Mouse (Mus musculus) neural tube, embryonic 13.5 days (tissue): ENCODE measurements around the gene Uso1. TPM values are rescaled to one million over a fixed set of nuclear protein-coding genes. Genes with fewer than 3 reads are reported as not detected.
A peak's percentile ranks its signal among the peaks of the same experiment; 100 is the strongest.
"Not testable (repeated sequence)": the region's sequence is repeated elsewhere in the genome, so short reads cannot be mapped to it uniquely, and the experiment has no call there.

Experiments
- ATAC-seq: fragments of 200-750 bp; cut with Nextera tagmentation; 2 replicates; pipeline ENCODE4 v1.8.0; 2017; ENCODE audit warnings: low read depth, mild to moderate bottlenecking, moderate TSS enrichment, moderate library complexity
- H3K27ac ChIP-seq: fragments of 300-500 bp; sonication (generic); replicated peaks from 2 replicates; pipeline ENCODE4 v1.5.1; 2015; ENCODE audit warnings: moderate library complexity, mild to moderate bottlenecking, inconsistent platforms
- H3K27me3 ChIP-seq: fragments of 300-500 bp; sonication (generic); 2 replicates; pipeline ENCODE4 v1.6.1; 2015; ENCODE audit warnings: mild to moderate bottlenecking, inconsistent platforms
- H3K36me3 ChIP-seq: fragments of 300-500 bp; sonication (generic); 2 replicates; pipeline ENCODE4 v1.6.1; 2015; ENCODE audit warnings: mild to moderate bottlenecking, inconsistent platforms
- H3K4me1 ChIP-seq: fragments of 300-500 bp; sonication (generic); replicated peaks from 2 replicates; pipeline ENCODE4 v1.6.1; 2015; ENCODE audit warnings: inconsistent platforms
- H3K4me2 ChIP-seq: fragments of 300-500 bp; sonication (generic); 2 replicates; pipeline ENCODE4 v1.6.1; 2015; ENCODE audit warnings: inconsistent platforms, mild to moderate bottlenecking, moderate library complexity
- H3K4me3 ChIP-seq: fragments of 300-500 bp; sonication (generic); 2 replicates; pipeline ENCODE4 v1.5.1; 2015; ENCODE audit warnings: mild to moderate bottlenecking, inconsistent platforms
- H3K9ac ChIP-seq: fragments of 300-500 bp; sonication (generic); 2 replicates; pipeline ENCODE4 v1.6.1; 2015; ENCODE audit warnings: moderate library complexity, mild to moderate bottlenecking, inconsistent platforms
- H3K9me3 ChIP-seq: fragments of 300-500 bp; sonication (generic); 2 replicates; pipeline ENCODE4 v1.6.1; 2016; ENCODE audit warnings: inconsistent platforms
- WGBS: fragments of 180-500 bp; shearing (Covaris S2); methylation state at CpG from one replicate; pipeline ENCODE4 v1.1.7; 2015; 5-methylcytosine and 5-hydroxymethylcytosine counted together
- polyA plus RNA-seq: library from polyadenylated mRNA; unstranded; fragments of >200 nt; fragmentation: Nextera tagmentation; extraction: Ambion mirVana; gene quantifications from 2 replicates; pipeline ENCODE4 v1.2.1, GENCODE M21; 2015

Uso1 gene
- polyA plus RNA-seq, 1 experiment from 2014 or later, result 45.7 TPM

DNA sequence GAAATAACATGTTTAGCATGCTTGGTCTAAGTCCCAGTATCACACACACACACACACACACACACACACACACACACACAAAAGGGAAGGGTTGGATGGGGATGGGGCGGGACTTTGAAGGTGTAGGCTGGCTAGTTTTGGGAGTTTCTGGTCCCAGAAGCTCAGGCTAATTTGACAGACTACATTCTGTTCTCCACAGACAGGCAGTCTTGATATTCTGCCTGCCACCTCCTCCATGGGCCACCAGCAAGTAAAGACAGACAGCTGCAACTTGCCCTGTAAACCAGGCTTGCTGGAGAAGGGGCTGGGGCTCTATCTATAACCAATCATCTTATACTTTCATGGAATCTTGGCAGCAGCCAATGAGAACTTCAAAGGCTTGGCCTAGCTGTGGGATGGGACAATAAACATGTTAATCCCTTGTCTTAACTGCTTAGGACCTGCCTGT lies 8.4 kb upstream of the Uso1 start:
- Histone ChIP-seq H3K27me3 (no peaks in the 10 kb centered on the region), H3K9ac (no peak overlapping the region), H3K4me3 (no peak overlapping the region), H3K36me3 (peaks cover 48% of the 10 kb centered on the region), H3K9me3 (peaks cover 3% of the 10 kb centered on the region; the same call in 1 of the 2 replicates), H3K27ac (no peak overlapping the region), H3K4me2 (no peak overlapping the region), H3K4me1 (peaks cover 7% of the 10 kb centered on the region; the same call in 1 of the 2 replicates)
- no peak for ATAC-seq
- 89% methylated on average over 1 of the region's 1 CpGs for WGBS

DNA sequence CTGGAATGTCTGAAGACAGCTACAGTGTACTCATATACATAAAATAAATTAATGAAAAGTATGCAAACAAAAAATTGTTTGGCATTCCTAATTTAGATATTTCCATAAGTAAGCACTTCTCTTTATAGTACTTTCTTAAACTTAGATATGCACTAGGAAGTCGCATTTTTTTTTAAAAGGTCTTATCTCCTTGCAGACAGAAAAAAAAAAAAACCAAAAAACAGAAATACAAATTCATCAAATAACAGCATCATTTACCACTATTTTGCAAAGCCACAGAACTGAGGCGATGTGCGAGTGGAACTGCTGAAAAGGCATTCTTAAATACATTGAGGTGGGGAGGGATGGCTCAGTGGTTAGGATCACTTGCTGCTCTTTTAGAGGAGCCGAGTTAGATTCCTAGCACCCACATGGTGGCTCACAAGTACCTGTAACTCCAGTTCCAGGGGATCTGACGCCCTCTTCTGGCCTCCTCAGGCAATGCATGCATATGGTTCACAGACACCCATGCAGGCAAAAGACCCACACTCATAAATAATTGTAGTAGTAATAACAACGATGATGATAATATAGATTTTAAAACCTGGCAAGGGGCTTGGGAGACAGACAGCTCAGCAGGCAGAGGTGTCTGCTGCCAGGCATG lies 7.6 kb upstream of the Uso1 start:
- H3K36me3 ChIP-seq, result peaks cover 42% of the 10 kb centered on the region
- H3K4me2 ChIP-seq, result no peak overlapping the region
- no peak overlapping the region for H3K9ac ChIP-seq
- no peak for ATAC-seq
- H3K27me3 ChIP-seq, result no peaks in the 10 kb centered on the region
- peaks cover 3% of the 10 kb centered on the region; the same call in 1 of the 2 replicates for H3K9me3 ChIP-seq
- 90% methylated on average over 6 of the region's 6 CpGs for WGBS
- no peak overlapping the region for H3K27ac ChIP-seq
- no peak overlapping the region for H3K4me3 ChIP-seq
- H3K4me1 ChIP-seq, result peaks cover 7% of the 10 kb centered on the region; the same call in 1 of the 2 replicates

DNA sequence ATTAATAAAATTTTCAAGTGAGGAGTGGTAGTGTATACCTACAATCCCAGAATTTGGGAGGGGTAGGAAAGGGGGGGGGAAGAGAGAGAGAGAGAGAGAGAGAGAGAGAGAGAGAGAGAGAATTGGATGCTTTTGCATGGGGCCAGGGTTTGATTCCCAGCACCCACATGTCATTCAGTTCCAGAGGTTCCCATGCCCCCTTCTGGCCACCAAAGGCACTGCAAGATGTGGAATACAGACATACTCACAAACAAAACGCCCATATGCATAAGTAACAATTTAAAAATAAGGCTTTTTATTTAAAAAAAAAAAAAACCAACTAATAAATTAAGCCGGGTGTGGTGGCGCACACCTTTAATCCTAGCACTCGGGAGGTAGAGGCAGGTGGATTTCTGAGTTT lies 5.6 kb upstream of the Uso1 start:
- 94% methylated on average over 4 of the region's 4 CpGs for WGBS
- Histone ChIP-seq H3K4me2 (no peak overlapping the region), H3K9me3 (peaks cover 3% of the 10 kb centered on the region; the same call in 1 of the 2 replicates), H3K9ac (no peak overlapping the region), H3K4me1 (peaks cover 23% of the 10 kb centered on the region), H3K27me3 (no peaks in the 10 kb centered on the region), H3K27ac (no peak overlapping the region), H3K36me3 (peaks cover 30% of the 10 kb centered on the region), H3K4me3 (no peak overlapping the region)
- no peak for ATAC-seq

GRCm38 (mm10) chr5:92133006-92133405 lies 4.7 kb upstream of the Uso1 start:
- peaks cover 30% of the 10 kb centered on the region for H3K36me3 ChIP-seq
- WGBS, result 71% methylated on average over 4 of the region's 4 CpGs
- not testable (repeated sequence) for ATAC-seq, H3K27me3 ChIP-seq, H3K4me3 ChIP-seq, H3K27ac ChIP-seq, H3K9me3 ChIP-seq, H3K4me2 ChIP-seq, H3K9ac ChIP-seq
- H3K4me1 ChIP-seq, result peaks cover 16% of the 10 kb centered on the region

GRCm38 (mm10) chr5:92134934-92135333 lies 2.8 kb upstream of the Uso1 start:
- peaks cover 30% of the 10 kb centered on the region for H3K36me3 ChIP-seq
- H3K27me3 ChIP-seq, result no peaks in the 10 kb centered on the region
- H3K9ac ChIP-seq, result no peak overlapping the region
- no peak overlapping the region for H3K4me3 ChIP-seq
- ATAC-seq, result no peak
- H3K9me3 ChIP-seq, result peaks cover 3% of the 10 kb centered on the region; the same call in 1 of the 2 replicates
- no peak overlapping the region for H3K27ac ChIP-seq
- 88% methylated on average over 3 of the region's 3 CpGs for WGBS
- H3K4me2 ChIP-seq, result no peak overlapping the region; the same call in 1 of the 2 replicates
- H3K4me1 ChIP-seq, result peaks cover 33% of the 10 kb centered on the region

DNA sequence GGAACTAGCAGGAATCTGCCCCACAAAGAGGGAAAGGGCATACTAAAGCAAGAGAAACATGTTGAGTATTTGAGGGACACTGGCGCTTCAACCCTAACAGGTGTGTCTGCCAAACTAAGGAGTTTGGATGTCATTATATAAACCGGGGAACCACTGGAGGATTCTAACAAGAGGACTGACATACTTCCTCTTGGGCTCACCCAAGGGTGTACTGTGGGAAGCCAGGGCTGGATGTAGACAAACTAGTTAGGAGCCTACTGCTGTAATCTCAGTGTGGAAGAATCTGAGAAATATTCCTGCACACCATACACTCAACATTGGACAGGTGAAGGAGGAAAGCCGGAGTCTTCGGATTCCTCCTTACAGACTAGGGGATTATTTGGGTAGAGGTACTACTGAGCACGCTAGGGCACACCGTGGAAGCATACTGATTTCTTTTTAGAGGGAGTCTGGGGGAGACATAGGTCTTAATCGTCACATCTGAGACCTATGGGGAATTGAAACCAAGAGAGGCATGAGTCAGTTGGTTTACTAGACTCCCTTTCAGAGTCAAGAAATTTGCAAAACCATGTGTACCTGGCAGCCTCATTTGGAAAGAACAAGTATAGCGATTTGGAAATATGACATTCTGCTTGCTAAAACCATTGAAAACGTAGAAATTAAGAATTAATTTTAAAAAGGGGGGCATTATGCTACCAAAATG lies 1.1 kb upstream of the Uso1 start:
- peak overlapping the region; percentile 67 for H3K4me2 ChIP-seq
- peaks cover 16% of the 10 kb centered on the region for H3K36me3 ChIP-seq
- H3K27ac ChIP-seq, result no peak overlapping the region; the same call in 1 of the 2 replicates
- ATAC-seq, result no peak
- peaks cover 3% of the 10 kb centered on the region; the same call in 1 of the 2 replicates for H3K9me3 ChIP-seq
- peak overlapping the region; percentile 90 for H3K4me3 ChIP-seq
- H3K9ac ChIP-seq, result peak overlapping the region; percentile 74
- 66% methylated on average over 9 of the region's 9 CpGs for WGBS
- H3K27me3 ChIP-seq, result no peaks in the 10 kb centered on the region
- peaks cover 34% of the 10 kb centered on the region for H3K4me1 ChIP-seq

DNA sequence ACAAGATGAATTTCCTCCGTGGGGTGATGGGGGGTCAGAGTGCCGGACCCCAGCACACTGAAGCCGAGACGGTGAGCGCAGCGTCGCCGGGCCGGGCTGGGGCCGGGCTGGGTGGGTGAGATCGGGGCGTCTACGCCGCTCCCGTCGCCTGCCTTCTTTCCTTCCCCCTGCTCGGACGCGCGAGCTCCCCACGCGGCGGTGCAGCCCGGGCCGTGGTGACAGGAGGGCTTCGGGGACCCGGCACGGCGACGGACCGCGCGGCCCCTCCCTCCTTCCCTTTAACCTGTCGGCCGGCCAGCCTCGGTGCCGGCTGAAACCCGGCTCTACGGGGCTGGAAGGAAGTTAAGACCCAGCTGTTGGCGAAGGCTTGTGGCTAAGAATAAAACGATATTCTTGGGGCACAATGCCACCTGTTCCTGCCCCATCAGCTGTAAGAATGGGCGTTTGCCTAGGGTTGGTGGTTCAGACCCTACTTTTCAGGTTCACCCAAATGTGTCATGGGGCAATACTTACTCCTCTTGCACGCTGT lies 419 bp downstream of the Uso1 start:
- ATAC-seq, result peak; percentile 82
- WGBS, result under 1% methylated on average over 24 of the region's 43 CpGs
- H3K27ac ChIP-seq, result peak overlapping the region; percentile 90

DNA sequence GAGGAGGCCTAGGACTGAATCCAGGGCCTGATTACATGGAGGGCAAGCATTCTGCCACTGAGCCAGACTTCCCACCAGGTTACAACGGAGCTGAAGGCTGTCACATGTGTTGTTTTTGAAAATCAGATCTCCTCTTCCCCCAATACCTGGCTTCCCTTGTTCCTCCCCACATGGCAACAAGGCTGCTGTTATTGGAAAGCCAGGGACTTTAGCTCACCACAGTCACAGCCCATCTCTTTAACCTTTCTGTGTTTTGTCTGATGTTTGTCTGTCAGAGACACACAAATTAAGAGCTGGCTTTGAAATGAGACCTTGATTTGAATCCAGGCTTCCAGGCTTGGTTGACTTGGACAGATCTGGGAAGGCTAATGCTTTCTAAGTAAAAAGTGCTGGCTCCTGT lies 1.5 kb downstream of the Uso1 start:
- Histone ChIP-seq H3K27ac (no peak overlapping the region), H3K36me3 (no peaks in the 10 kb centered on the region), H3K27me3 (no peaks in the 10 kb centered on the region), H3K4me3 (peak overlapping the region; percentile 90), H3K9me3 (no peaks in the 10 kb centered on the region), H3K4me2 (peak overlapping the region; percentile 74), H3K9ac (peak overlapping the region; percentile 93), H3K4me1 (peaks cover 34% of the 10 kb centered on the region)
- 50% methylated on average over 1 of the region's 1 CpGs for WGBS
- no peak for ATAC-seq

More for the DNA sequence above, 419 bp downstream of the Uso1 start:
- no peaks in the 10 kb centered on the region for H3K9me3 ChIP-seq
- H3K4me3 ChIP-seq, result peak overlapping the region; percentile 90
- H3K4me2 ChIP-seq, result peak overlapping the region; percentile 74
- no peaks in the 10 kb centered on the region for H3K27me3 ChIP-seq
- H3K36me3 ChIP-seq, result peaks cover 3% of the 10 kb centered on the region; the same call in 1 of the 2 replicates
- peaks cover 34% of the 10 kb centered on the region for H3K4me1 ChIP-seq
- H3K9ac ChIP-seq, result peak overlapping the region; percentile 93

GRCm38 (mm10) chr5:92141696-92142095 lies 4.0 kb downstream of the Uso1 start:
- no peak for ATAC-seq
- H3K27me3 ChIP-seq, result no peaks in the 10 kb centered on the region
- H3K27ac ChIP-seq, result no peak overlapping the region
- peaks cover 26% of the 10 kb centered on the region for H3K4me1 ChIP-seq
- H3K4me2 ChIP-seq, result no peak overlapping the region
- no peaks in the 10 kb centered on the region for H3K9me3 ChIP-seq
- WGBS, result 81% methylated on average over 5 of the region's 5 CpGs
- no peak overlapping the region for H3K9ac ChIP-seq
- H3K36me3 ChIP-seq, result no peaks in the 10 kb centered on the region; the same call in 1 of the 2 replicates
- no peak overlapping the region for H3K4me3 ChIP-seq

DNA sequence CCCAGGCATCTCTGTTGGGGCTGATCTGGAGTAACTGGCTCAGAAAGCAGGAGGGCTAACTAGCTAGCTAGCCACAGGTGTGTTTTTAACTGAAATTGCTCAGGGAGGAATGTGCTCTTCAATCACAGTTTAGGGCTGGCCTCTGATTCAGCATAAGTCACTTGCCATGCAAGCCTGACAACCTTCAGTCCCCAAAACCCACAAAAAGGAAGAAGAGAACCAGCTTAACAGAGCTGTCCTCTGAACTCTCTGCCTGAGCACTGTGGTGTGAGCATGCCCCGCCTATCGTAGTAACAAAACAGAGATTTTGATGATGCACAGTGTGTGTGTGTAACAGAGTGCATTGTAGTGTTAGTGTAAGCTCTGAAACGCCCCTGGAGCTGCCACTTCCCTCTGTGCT lies 4.7 kb downstream of the Uso1 start:
- Histone ChIP-seq H3K4me2 (no peak overlapping the region), H3K4me3 (no peak overlapping the region), H3K27ac (no peak overlapping the region; the same call in 1 of the 2 replicates), H3K9ac (no peak overlapping the region), H3K36me3 (no peaks in the 10 kb centered on the region; the same call in 1 of the 2 replicates), H3K27me3 (no peaks in the 10 kb centered on the region), H3K4me1 (peaks cover 24% of the 10 kb centered on the region), H3K9me3 (no peaks in the 10 kb centered on the region)
- no peak for ATAC-seq
- WGBS, result 93% methylated on average over 3 of the region's 3 CpGs

DNA sequence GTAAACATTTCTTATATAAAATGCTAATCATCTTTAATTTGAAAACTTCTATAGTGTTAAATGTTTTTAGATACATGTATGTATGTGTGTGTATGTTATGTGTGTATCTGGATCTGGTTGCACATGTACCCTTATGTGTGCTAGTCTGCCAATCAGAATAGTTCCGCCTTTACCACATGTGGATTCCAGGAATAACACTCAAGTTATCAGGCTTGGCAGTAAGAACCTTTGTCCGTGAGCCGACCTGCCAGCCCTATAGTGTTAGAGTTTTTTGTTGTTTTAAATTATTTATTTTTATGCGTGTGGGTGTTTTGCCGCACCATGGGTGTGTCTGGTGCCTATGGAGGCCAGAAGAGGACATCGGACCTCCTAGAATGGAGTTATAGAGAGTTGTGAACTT lies 5.9 kb downstream of the Uso1 start:
- WGBS, result 93% methylated on average over 6 of the region's 6 CpGs
- H3K4me3 ChIP-seq, result no peak overlapping the region

More for the DNA sequence above, 5.9 kb downstream of the Uso1 start:
- ATAC-seq, result no peak
- Histone ChIP-seq H3K4me1 (peaks cover 19% of the 10 kb centered on the region), H3K9ac (no peak overlapping the region), H3K36me3 (no peaks in the 10 kb centered on the region; the same call in 1 of the 2 replicates), H3K4me2 (no peak overlapping the region), H3K27me3 (no peaks in the 10 kb centered on the region), H3K27ac (no peak overlapping the region), H3K9me3 (no peaks in the 10 kb centered on the region)
